Mouse (Mus musculus) Patski (cell line): ENCODE measurements around the gene Srsf1. TPM values are rescaled to one million over a fixed set of nuclear protein-coding genes. Genes with fewer than 3 reads are reported as not detected.
"Not testable (repeated sequence)": the region's sequence is repeated elsewhere in the genome, so short reads cannot be mapped to it uniquely, and the experiment has no call there.

Source experiments
- ATAC-seq: fragments of 100-300 bp; one replicate; pipeline ENCODE4 v1.8.0; 2021
- CTCF ChIA-PET: fragments of 350-600 bp; sonication (Branson Sonifier 250); formaldehyde crosslinking; loops from one replicate; lab custom pipeline; 2022; ENCODE audit warnings: inconsistent platforms; lab: Charles Lee
- POLR2A ChIA-PET: fragments of 350-600 bp; sonication (Branson Sonifier 250); formaldehyde crosslinking; loops from one replicate; lab custom pipeline; 2022; ENCODE audit warnings: antibody characterized with exemption, inconsistent platforms; lab: Charles Lee
- DNase-seq: peaks from one replicate; pipeline ENCODE4 v3.0.0-alpha.2; 2011; ENCODE audit warnings: low read depth, low spot score
- H3K27me3 ChIP-seq: fragments of 371-371 bp; one replicate; pipeline ENCODE4 v1.5.1; 2021
- CTCF ChIP-seq: fragments of 100-300 bp; IDR thresholded peaks from one replicate; pipeline ENCODE4 v1.5.1; 2021
- in situ Hi-C: fragments of 300-500 bp; cut with MboI; formaldehyde crosslinking; loops from 3 replicates; pipeline ENCODE4 v1.11.1; 2018; ENCODE audit warnings: low pct_unique_long_range_greater_than_20kb, mixed read lengths
- polyA plus RNA-seq: library from polyadenylated mRNA; unstranded; gene quantifications from one replicate; pipeline ENCODE4 v1.2.3, GENCODE M21; 2021

Srsf1 gene
- polyA plus RNA-seq, 1 experiment from 2014 or later = 301 TPM

DNA sequence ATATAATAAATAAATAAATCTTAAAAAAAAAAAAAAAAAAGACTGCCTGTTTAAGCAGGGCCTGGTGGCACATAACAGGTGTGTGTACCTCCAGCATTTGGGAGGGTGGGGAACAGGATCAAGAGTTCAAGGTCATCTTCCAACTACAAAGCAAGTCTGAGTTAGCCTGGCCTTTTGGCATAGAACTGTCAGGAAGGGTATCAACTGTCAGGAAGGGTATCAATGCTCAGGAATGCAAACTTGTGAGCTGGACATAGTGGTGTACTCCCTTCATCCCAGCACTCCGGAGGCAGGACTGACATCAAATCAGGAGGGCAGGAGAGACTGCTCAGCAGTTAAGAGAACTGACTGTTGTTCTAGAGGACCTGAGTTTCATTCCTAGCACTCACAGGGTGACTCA lies 8.1 kb upstream of the Srsf1 start:
- no peak for DNase-seq
- TF ChIP-seq CTCF = no peak
- ATAC-seq = no peak
- in situ Hi-C loops = no loop called here
- no peaks in the 10 kb centered on the region for H3K27me3 ChIP-seq
- ChIA-PET CTCF (no interaction called here), POLR2A (interaction anchor here (0.6 kb wide), 1 partner anchor 344 kb away, joined by 3 read pairs; no protein-coding TSS in a partner anchor)

DNA sequence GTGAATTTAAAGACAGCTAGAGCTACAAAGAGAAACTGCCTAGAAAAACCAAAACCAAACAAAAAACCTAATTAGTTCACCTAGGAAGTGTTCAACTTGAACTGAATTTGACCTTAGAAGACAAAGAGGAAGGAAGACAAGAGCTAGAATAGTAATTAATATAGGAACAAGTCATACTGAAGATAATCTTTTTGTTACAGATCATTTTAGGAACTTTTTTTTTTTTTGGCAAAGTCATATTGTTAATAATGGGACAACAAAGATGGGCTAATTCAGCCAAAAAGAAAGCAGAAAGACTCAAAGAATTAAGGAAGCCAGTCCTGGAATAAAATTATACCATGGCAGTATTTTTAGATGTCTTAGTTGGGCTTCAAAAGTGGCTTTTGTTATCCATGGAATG lies 2.9 kb upstream of the Srsf1 start:
- DNase-seq (no peak), ATAC-seq (no peak)
- TF ChIP-seq CTCF = no peak
- ChIA-PET CTCF (interaction anchor here (1.3 kb wide), 1 partner anchor 60 kb away, joined by 3 read pairs; no protein-coding TSS in a partner anchor), POLR2A (no interaction called here)
- H3K27me3 ChIP-seq = no peaks in the 10 kb centered on the region
- in situ Hi-C loops = no loop called here

DNA sequence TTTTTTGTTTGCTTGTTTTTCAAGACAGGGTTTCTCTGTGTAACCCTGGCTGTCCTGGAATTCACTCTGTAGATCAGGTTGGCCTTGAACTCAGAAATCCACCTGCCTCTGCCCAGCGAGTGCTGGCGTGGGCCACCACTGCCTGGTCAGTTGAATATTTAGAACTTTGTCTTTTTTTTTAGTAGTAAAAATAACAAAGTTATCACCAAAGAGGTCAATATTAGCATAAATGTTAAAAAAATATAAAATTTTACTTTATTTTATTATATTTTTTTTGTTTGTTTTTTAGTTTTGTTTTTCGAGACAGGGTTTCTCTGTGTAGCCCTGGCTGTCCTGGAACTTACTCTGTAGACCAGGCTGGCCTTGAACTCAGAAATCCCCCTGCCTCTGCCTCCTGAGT lies 2.0 kb upstream of the Srsf1 start:
- POLR2A ChIA-PET = not testable (repeated sequence)
- in situ Hi-C loops = loop anchor here (5.0 kb wide), 1 partner anchor 58 kb away; the partner anchor contains the start of gene Dynll2

DNA sequence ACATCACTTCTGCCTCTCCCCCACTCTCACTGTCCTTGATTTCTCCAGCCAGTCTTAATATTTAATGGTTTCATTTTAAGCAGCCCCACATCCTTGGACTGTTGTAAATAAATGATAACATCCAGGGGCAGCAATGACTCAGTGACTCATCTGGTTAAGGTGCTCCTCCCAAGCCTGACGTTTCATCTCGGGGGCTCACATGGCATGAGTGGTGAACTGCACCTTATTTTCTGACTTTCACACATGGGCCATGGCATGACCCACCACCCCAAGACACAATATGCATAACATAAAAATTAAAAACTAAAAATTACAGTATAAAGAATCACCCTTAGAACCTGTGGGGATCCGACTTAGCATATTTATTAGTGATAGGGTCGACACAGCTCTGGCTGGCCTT lies 1.3 kb upstream of the Srsf1 start:
- ChIA-PET POLR2A (no interaction called here), CTCF (interaction anchor here (0.9 kb wide), 1 partner anchor 71 kb away, joined by 3 read pairs; no protein-coding TSS in a partner anchor)
- ATAC-seq (no peak), DNase-seq (no peak)
- TF ChIP-seq CTCF = no peak
- in situ Hi-C loops = loop anchor here (5.0 kb wide), 1 partner anchor 59 kb away; the partner anchor contains the start of gene Dynll2
- H3K27me3 ChIP-seq = no peaks in the 10 kb centered on the region

More for the DNA sequence above, 2.0 kb upstream of the Srsf1 start:
- CTCF ChIA-PET, H3K27me3 ChIP-seq, DNase-seq, ATAC-seq: not testable (repeated sequence)

DNA sequence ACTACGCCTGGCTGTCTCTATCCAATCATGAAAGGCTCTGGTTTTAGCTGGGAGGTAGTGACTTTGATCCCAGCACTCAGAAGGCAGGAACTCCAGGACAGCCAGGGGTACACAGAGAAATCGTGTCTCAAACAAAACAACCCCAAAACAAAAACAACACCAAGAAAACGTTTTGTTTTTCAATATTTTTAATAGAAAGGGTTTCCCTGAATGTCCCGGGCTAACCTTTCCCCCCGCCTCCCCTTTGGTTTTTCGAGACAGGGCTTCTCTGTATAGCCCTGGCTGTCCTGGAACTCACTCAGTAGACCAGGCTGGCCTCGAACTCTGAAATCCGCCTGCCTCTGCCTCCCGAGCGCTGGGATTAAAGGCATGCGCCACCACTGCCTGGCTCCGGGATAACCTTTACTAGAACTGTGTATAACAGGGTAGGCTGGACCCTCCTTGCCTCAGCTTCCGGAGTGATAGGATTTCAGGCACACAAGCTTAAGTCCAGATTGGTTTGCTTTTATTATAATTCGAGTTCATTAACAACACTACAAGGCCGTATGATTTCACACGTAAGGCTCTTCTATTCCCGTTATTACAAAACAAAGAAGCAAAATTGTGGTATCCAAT lies 743 bp upstream of the Srsf1 start:
- in situ Hi-C loops = loop anchor here (5.0 kb wide), 1 partner anchor 59 kb away; the partner anchor contains the start of gene Dynll2

DNA sequence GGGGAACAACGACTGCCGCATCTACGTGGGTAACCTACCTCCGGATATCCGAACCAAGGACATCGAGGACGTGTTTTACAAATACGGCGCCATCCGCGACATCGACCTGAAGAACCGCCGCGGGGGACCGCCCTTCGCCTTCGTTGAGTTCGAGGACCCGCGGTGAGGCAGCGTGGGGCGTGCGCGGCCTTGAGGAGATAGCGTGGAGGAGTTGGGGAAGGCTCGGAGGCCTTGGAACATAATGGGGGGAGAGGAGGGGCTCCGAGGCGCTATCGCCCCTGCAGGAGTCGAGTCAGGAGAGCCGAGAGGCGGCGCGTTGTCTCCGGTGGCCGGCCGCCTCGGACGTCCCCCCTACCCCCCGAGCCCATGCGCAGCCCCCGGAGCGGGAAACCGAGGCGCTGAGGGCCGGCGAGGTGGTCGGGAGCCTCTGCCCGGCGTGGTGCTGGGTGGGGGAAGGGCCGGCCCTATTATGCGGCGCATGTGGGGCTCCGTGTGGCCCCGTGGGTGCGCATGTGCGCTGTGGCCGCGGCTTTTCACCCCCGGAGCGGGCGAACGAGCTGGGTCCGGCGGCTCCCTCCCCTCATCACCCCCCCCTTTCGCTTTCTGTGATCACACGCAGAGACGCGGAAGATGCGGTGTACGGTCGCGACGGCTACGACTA lies 828 bp downstream of the Srsf1 start:
- no peaks in the 10 kb centered on the region for H3K27me3 ChIP-seq
- ATAC-seq (no peak), DNase-seq (no peak)
- in situ Hi-C loops = loop anchor here (5.0 kb wide), 1 partner anchor 61 kb away; the partner anchor contains the start of gene Dynll2
- no peak for TF ChIP-seq CTCF
- ChIA-PET POLR2A (interaction anchor here (0.6 to 1.5 kb wide), 8 partner anchors 9 to 808 kb away, joined by 3 to 7 read pairs (median 4); no protein-coding TSS in a partner anchor), CTCF (interaction anchor here (0.8 to 1.2 kb wide), 2 partner anchors 11 to 73 kb away, joined by 3 to 5 read pairs; no protein-coding TSS in a partner anchor)

More for the DNA sequence above, 743 bp upstream of the Srsf1 start:
- no peak for TF ChIP-seq CTCF
- no peaks in the 10 kb centered on the region for H3K27me3 ChIP-seq
- ChIA-PET CTCF (interaction anchor here (0.9 to 1.0 kb wide), 2 partner anchors 13 to 71 kb away, joined by 3 read pairs; no protein-coding TSS in a partner anchor), POLR2A (interaction anchor here (1.0 to 1.3 kb wide), 2 partner anchors 11 to 29 kb away, joined by 3 to 7 read pairs; no protein-coding TSS in a partner anchor)
- DNase-seq (no peak), ATAC-seq (no peak)

DNA sequence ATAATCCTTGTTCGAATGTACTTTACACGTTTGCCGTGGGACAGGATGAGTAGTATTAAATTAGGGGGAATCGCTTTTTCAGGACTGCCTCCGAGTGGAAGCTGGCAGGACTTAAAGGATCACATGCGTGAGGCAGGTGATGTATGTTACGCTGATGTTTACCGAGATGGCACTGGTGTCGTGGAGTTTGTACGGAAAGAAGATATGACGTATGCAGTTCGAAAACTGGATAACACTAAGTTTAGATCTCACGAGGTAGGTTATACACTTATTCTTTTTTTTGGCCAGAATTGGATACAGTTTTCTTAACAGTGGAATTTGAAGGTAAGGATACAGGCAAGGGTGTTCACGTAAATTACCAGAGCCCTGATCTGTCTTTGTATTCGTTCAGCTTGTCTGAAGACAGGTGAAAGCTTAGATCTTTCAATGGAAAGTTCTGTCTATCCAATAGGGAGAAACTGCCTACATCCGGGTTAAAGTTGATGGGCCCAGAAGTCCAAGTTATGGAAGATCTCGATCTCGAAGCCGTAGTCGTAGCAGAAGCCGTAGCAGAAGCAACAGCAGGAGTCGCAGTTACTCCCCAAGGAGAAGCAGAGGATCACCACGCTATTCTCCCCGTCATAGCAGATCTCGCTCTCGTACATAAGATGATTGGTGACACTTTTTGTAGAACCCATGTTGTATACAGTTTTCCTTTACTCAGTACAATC lies 1.9 kb downstream of the Srsf1 start:
- no peak for ATAC-seq
- no peak for DNase-seq
- POLR2A ChIA-PET = interaction anchor here (0.8 to 1.5 kb wide), 3 partner anchors 8 to 148 kb away, joined by 3 to 7 read pairs (median 7); no protein-coding TSS in a partner anchor
- TF ChIP-seq CTCF = no peak
- no peaks in the 10 kb centered on the region for H3K27me3 ChIP-seq
- CTCF ChIA-PET = interaction anchor here (1.2 kb wide), 1 partner anchor 74 kb away, joined by 5 read pairs; no protein-coding TSS in a partner anchor
- in situ Hi-C loops = loop anchor here (5.0 kb wide), 1 partner anchor 62 kb away; the partner anchor contains the start of gene Dynll2

DNA sequence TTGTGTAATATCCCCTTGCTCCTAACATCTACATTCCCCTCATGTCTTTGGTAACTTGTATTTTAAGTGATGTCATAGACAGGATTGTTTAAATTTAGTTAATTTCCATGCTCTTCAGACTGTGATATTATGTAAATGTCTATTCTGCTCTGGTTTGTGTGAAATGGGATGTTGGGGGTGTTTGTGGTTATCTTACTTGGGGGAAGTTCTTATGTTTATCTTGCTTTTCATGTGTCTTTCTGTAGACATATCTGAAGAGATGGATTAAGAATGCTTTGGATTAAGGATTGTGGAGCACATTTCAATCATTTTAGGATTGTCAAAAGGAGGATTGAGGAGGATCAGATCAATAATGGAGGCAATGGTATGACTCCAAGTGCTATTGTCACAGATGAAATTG lies 2.6 kb downstream of the Srsf1 start:
- CTCF ChIA-PET = no interaction called here
- in situ Hi-C loops = loop anchor here (5.0 to 10.0 kb wide), 2 partner anchors 62 to 775 kb away; partner anchors contain the start of gene Dynll2

DNA sequence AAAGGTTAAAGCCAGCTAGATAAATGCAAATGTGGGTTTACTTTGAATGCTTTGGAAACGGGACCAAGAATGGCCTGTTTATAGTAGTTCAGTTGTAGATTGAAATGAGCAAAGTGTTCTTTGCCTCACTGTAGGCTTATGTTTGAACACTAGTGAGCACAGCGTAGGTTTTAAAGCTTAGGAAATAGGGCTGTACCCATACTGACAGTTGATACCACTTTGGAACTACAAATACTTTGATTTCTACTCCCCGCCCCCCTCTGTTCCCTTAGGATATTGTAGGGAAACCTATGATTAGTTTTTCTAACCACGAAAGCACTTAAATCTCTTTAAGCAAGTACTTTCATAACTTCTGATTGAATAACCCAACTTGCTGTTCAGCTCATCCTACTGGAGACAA lies 5.5 kb downstream of the Srsf1 start:
- in situ Hi-C loops = loop anchor here (10.0 kb wide), 1 partner anchor 772 kb away; no protein-coding TSS in a partner anchor
- no peak for TF ChIP-seq CTCF
- CTCF ChIA-PET = interaction anchor here (0.8 to 4.2 kb wide), 8 partner anchors 13 to 148 kb away, joined by 3 to 22 read pairs (median 6); no protein-coding TSS in a partner anchor

More for the DNA sequence above, 2.6 kb downstream of the Srsf1 start:
- no peak for TF ChIP-seq CTCF
- POLR2A ChIA-PET = interaction anchor here (1.5 kb wide), 1 partner anchor 8 kb away, joined by 7 read pairs; no protein-coding TSS in a partner anchor
- DNase-seq (no peak), ATAC-seq (no peak)
- H3K27me3 ChIP-seq = no peaks in the 10 kb centered on the region

More for the DNA sequence above, 5.5 kb downstream of the Srsf1 start:
- DNase-seq (no peak), ATAC-seq (no peak)
- no peaks in the 10 kb centered on the region for H3K27me3 ChIP-seq
- POLR2A ChIA-PET = interaction anchor here (0.6 to 1.6 kb wide), 8 partner anchors 66 to 1106 kb away, joined by 3 to 5 read pairs (median 3); no protein-coding TSS in a partner anchor
